Mouse (Mus musculus) fibroblast of lung, adult 2 months (primary cell): ENCODE measurements at regions not wholly inside any gene's neighbourhood (a gene's known extent, or its start where the extent isn't known, plus 50 kb on each side); places are given as distances from the start of the nearest gene placed in this dataset.

Source experiments
- DNase-seq: peaks from one replicate; pipeline ENCODE4 v3.0.0-alpha.2; 2011; ENCODE audit warnings: low read depth

- no peak for DNase-seq
Observed at GRCm38 (mm10) chr14:24827381-24828031, 340.6 kb downstream of the Rps24 start.

DNA sequence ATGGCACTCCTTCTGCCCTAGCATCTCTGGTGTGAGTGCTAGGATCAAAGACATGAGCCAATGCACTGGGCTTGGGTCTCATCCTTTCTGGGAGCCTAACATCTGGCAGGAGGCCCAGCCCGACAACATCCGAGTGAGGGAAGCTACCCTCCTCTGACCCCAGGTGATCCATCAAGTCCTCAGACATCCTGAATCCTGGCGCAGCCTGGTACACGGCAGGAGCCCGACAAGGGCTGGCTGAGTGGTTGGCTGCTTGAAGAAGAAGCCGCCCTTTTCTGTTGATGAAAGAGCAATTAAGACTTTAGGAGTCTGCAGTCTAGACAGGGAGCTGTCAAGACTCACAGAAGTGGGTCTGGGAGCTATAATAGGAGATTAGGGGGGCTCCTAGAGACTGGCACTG lies 342.1 kb downstream of the Rps24 start:
- no peak for DNase-seq

DNA sequence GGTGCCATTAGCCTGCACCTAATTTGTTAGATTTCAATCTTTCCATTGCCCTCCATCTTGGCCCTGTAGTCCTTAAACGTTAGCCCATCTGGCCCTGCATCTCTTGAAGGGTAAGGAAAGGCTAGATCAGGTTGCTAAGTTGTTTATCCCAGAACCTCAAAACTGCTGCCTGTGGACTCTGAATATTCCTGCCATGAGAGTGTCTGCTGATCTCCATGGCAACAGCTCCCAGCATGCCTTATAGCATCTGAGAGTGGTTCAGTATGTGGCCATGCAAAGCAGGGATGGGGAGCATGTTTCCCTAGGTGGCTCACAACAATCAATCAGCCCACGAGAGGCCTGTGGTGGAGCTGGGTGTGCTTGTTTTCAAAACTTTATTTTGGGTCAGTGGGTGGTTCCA lies 346.3 kb downstream of the Rps24 start:
- DNase-seq, result no peak

GRCm38 (mm10) chr14:24838219-24838618 lies 351.3 kb downstream of the Rps24 start:
- no peak for DNase-seq

DNA sequence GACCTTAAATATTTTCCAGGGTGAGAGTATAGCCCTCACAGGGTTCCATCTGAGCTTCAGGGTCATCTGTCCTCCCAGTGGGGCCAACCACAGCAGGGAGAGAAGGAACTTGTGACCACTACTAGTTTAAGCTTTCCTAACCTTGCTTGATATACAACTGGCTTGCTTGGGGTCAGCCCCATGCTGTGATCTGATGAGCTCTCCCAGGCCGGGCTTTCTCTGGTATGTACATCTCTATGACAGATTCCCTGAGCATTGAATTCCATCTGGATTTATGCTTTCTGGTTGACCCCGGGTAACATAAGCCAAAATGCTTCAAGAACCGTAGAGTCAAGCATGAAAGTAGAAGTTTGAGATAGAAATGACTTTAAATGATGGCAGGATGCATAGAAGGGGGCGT lies 352.1 kb downstream of the Rps24 start:
- no peak for DNase-seq

GRCm38 (mm10) chr14:24841715-24842496 lies 355.0 kb downstream of the Rps24 start:
- no peak for DNase-seq

- DNase-seq, result no peak
Observed at GRCm38 (mm10) chr14:24843626-24844025, 356.7 kb downstream of the Rps24 start.

DNA sequence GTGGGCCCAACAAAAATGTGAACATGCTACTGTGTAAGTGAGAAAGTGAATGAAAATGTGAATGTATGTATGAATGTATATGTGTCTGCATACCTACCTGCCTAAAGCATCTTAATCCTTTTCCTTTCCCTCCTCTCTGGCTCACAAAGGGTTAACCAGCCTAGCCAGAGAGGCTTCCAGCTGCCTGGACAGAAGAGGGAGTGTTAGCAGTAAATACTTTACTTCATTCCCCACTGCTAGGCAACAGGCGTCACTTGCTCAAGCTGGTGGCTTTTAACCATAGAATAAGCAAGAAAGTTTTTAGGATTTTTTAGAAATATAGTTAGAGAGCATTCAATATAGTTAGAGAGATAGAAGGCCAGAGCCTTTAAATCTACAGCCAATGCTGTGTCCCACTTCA lies 363.6 kb downstream of the Rps24 start:
- DNase-seq, result no peak

GRCm38 (mm10) chr14:24854459-24854858 lies 367.5 kb downstream of the Rps24 start:
- DNase-seq, result no peak

DNA sequence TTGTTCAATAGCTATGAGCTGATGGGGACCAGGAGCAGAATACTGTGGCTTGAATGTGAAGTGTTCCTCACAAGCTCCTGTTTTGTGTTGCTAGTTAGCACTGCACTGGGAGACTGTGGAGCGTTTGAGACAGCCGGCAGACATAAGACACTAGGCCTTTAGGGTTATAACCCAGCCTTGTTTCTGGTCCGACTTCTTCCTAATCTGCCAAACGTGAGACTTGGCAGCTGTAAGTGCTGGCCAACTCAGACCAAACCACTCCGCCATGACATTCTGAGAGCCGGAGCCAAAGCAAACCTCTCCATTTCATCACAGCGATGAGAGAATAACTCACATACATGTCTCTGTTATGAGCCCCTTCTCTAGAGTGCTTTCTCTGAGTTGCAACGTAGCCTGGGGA lies 375.2 kb downstream of the Rps24 start:
- peak; percentile 54 for DNase-seq

GRCm38 (mm10) chr14:24862661-24863060 lies 375.7 kb downstream of the Rps24 start:
- no peak for DNase-seq

- no peak for DNase-seq
Observed at GRCm38 (mm10) chr14:24863116-24863515, 376.2 kb downstream of the Rps24 start.

DNA sequence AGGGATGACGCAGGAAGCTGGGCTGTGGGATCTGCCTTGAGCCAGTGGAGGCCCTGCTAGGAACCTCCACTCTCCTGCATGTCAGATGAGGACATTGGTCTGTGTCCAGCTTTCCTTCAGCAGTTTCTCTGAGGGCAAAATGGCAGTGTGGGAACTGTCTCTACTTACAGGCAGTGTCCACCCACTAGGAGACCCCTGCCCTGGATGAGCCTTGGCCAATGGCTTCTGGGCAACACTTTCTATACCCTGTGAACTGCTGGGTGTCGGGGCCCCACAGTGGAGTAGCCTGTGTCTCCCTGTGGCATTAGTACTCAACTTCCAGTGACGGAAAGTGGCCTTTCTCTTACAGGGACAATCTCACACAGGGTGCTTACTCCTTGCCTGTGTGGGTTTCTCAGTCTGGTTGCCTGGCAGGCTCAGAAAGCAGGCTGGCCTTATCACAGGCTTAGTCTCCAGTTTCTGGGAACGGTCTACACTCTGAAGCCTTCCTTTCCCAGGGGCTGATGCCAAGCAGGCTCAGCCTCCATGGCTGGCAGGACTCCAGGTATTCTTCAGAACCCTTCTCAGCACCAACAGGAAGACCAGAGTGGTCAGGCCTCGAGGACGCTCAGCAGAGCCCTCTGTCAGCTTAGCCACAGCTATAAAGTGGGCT lies 378.8 kb downstream of the Rps24 start:
- DNase-seq, result peak; percentile 71

GRCm38 (mm10) chr14:24867816-24868215 lies 380.9 kb downstream of the Rps24 start:
- no peak for DNase-seq

DNA sequence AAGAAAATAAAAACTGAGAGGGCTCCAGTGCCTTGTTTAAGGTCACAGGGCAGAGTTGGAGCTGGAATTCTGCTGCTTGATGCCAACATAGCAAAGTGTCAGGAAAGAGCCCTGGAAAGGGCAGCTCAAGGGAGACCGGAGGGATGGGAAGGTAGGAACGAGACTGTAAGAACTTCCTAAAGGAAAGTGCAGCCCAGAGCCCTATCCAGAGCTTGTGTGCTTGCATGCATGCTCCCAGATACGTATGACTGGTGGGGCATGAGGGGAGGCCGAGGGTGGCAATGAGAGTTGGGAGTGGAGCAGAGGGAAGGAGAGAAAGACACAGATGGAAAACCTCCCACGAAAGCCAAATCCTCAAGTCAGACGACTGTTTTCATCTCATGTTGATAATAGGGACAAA lies 381.8 kb downstream of the Rps24 start:
- DNase-seq, result no peak

DNA sequence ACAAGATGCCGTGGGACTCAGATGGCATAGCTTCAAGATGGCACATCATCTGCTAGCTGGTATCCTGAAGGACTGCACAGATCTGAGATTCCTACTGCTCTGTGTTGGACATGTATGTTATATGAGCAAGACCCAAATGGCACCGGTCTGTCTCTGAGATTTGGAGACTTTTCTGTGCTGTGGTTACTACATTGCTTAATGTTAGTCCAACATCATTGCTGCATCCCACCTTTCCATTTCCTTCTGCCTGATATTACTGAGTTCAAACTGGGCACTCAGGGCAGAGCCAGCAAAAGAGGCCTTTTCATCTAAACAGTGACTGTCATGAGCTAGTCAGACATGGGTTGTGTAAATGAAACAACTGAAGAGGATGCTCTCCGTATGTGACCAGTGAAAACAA lies 383.3 kb downstream of the Rps24 start:
- no peak for DNase-seq

GRCm38 (mm10) chr14:24871392-24871998 lies 384.6 kb downstream of the Rps24 start:
- DNase-seq, result no peak

GRCm38 (mm10) chr14:24872931-24873330 lies 386.0 kb downstream of the Rps24 start:
- DNase-seq, result no peak

DNA sequence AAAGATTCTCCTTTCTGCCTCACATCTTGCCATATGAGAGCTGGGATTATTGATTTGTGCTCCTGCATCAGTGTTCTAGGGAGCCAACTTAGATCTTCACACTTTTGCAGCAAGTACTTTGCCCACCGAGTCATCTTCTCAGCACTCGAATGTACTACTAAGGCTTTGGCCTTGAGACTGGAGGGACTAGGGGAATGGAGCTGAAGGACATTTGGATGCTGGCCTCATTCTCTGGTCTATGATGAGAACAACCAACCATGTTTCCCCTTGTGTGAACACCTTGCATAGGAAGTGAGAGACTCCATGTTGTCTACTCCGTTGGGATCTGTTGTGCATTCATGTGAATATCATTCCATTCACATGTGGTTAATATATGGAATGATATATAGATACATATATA lies 386.5 kb downstream of the Rps24 start:
- DNase-seq, result no peak

GRCm38 (mm10) chr14:24874426-24875155 lies 387.7 kb downstream of the Rps24 start:
- DNase-seq, result no peak

- DNase-seq, result no peak
Observed at GRCm38 (mm10) chr14:24875156-24875545, 388.2 kb downstream of the Rps24 start.

GRCm38 (mm10) chr14:24875934-24876333 lies 389.0 kb downstream of the Rps24 start:
- no peak for DNase-seq
